Mouse (Mus musculus): ENCODE measurements around the gene Hhat.

GRCm38 (mm10) chr1:192463732-192464131 is 307.3 kb downstream of the Hhat start:
- no peak for TF ChIP-seq POLR2A (IDR thresholded peaks at IDR 0.05; ENCODE audit: low read depth, low read length)
- TF ChIP-seq CTCF (IDR thresholded peaks at IDR 0.05; ENCODE audit: borderline replicate concordance, insufficient read depth, low read length) = no peak
